Mouse (Mus musculus) forebrain, embryonic 10.5 days (tissue): Measurements from ENCODE around the gene Snai3. TPM values are rescaled to one million over a fixed set of nuclear protein-coding genes. Genes with fewer than 3 reads are reported as not detected.

Experiments
- DNase-seq: peaks from one replicate; pipeline ENCODE4 v3.0.0-alpha.2; 2017; ENCODE audit warnings: low spot score; ENCODE audit errors: extremely low spot score
- H3K27ac ChIP-seq: fragments of 300-500 bp; sonication (generic); 2 replicates; pipeline ENCODE4 v1.5.1; 2016; ENCODE audit warnings: mild to moderate bottlenecking
- H3K27me3 ChIP-seq: fragments of 300-500 bp; sonication (generic); 2 replicates; pipeline ENCODE4 v1.6.1; 2016; ENCODE audit warnings: mild to moderate bottlenecking; ENCODE audit not compliant: poor library complexity, severe bottlenecking
- H3K36me3 ChIP-seq: fragments of 300-500 bp; sonication (generic); replicated peaks from 2 replicates; pipeline ENCODE4 v1.6.1; 2016; ENCODE audit warnings: mild to moderate bottlenecking, moderate library complexity
- H3K4me1 ChIP-seq: fragments of 300-500 bp; sonication (generic); 2 replicates; pipeline ENCODE4 v1.6.1; 2016
- H3K4me3 ChIP-seq: fragments of 300-500 bp; sonication (generic); 2 replicates; pipeline ENCODE4 v1.5.1; 2016; ENCODE audit warnings: mild to moderate bottlenecking, moderate library complexity
- H3K9me3 ChIP-seq: fragments of 300-500 bp; sonication (generic); 2 replicates; pipeline ENCODE4 v1.6.1; 2016; ENCODE audit warnings: mild to moderate bottlenecking, moderate library complexity
- WGBS: fragments of 180-500 bp; shearing (Covaris S2); methylation state at CpG from one replicate; pipeline ENCODE4 v1.1.7; 2016; 5-methylcytosine and 5-hydroxymethylcytosine counted together
- polyA plus RNA-seq: library from polyadenylated mRNA; unstranded; fragments of >200 nt; fragmentation: Nextera tagmentation; extraction: Ambion mirVana; gene quantifications from 2 replicates; pipeline ENCODE4 v1.2.1, GENCODE M21; 2016

The Snai3 gene
- polyA plus RNA-seq, 1 experiment from 2014 or later, result 0.22 TPM

DNA sequence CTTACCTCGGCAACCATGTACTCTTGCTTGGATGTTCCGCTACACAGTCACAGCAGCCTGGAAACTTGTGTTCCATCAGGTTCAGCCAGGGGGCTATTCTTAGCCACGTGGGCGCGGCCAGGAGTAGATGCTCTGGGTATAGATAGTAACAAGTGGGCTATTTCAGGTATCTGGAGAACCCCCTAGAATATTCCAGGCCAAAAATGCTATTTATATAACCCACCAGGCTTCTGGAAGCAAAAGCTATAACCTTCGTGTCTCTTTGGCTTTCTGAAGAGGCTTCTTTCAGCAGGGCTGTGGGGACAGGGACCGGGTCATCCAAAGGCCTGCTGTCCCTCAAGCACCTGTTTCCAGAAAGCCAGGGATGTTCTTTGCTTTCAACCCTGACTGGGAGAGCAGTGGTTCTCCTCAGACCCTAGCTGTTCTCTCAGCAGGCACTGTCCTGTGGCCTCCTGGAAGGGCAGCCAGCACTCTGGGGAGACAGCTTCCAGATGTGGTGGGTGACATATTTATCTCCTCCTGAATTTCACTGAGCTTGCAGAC, 9.3 kb downstream of the Snai3 start:
- H3K36me3 ChIP-seq, result no peaks in the 10 kb centered on the region
- DNase-seq, result no peak
- peaks cover 6% of the 10 kb centered on the region; the same call in 1 of the 2 replicates for H3K27me3 ChIP-seq
- H3K4me3 ChIP-seq, result no peak overlapping the region
- no peaks in the 10 kb centered on the region; the same call in 1 of the 2 replicates for H3K4me1 ChIP-seq
- H3K9me3 ChIP-seq, result no peaks in the 10 kb centered on the region
- H3K27ac ChIP-seq, result no peak overlapping the region
- WGBS, result 86% methylated on average over 7 of the region's 7 CpGs

DNA sequence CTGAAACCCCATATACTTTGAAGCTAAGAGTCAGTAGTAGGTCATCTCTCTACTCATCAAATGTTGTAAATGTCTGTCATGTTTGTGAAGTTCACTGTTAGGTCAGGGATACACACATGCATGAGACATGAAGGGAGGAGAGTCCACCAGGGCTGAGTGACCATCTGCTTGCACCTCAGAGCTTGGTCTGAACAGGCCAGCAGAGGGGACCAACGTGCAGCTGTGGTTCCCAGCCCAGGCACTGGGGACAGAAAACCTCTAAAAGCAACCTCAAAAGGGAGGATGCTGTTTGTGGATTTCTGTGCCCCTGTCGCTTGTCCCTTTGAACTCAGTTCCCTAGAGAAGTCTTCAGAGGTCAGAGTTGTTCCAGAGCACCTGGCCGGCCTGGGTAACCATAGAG, 15.3 kb downstream of the Snai3 start:
- Histone ChIP-seq H3K27me3 (no peaks in the 10 kb centered on the region), H3K27ac (peak overlapping the region; percentile 20; the same call in 1 of the 2 replicates), H3K36me3 (peaks cover 2% of the 10 kb centered on the region; the same call in 1 of the 2 replicates), H3K9me3 (no peaks in the 10 kb centered on the region), H3K4me3 (no peak overlapping the region; the same call in 1 of the 2 replicates), H3K4me1 (peaks cover 31% of the 10 kb centered on the region)
- 71% methylated on average over 3 of the region's 3 CpGs for WGBS
- no peak for DNase-seq

DNA sequence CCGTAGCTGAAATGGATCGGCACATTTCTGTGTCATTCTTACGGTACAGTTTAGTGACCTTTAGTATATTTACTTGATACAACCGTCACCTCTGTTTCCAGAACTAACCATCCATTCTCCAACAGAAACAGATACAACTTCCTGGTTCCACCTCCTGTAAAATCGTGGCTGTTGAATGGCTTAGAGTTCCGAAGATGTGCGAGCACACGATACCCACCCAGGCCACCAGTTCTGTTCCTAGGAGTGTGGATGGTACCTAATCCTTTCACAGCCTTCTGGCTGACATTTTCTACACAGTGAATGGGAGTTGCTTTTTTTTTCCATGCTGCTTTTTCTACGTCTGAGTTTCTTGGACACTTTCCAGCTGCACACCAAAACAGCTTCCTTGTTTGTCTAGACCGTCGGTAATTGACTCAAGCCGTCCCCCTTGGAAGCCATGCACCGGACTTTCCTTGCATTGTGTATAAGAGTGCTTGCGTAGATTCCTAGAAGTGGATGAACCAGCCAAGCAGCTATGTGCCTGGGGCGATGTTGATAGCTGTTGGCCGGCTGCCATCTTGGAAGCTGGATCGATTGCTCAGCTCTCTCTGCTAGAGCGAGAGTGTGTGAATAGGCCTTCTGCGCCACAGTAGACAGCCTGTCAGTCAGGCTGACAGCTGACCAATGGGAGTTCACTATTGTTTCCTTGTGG, 16.3 kb downstream of the Snai3 start:
- DNase-seq, result peak; percentile 47
- H3K9me3 ChIP-seq, result no peaks in the 10 kb centered on the region
- H3K27me3 ChIP-seq, result no peaks in the 10 kb centered on the region
- peaks cover 31% of the 10 kb centered on the region for H3K4me1 ChIP-seq
- peaks cover 12% of the 10 kb centered on the region for H3K36me3 ChIP-seq
- 50% methylated on average over 19 of the region's 19 CpGs for WGBS
- H3K4me3 ChIP-seq, result peak overlapping the region; percentile 71
- peak overlapping the region; percentile 94 for H3K27ac ChIP-seq

DNA sequence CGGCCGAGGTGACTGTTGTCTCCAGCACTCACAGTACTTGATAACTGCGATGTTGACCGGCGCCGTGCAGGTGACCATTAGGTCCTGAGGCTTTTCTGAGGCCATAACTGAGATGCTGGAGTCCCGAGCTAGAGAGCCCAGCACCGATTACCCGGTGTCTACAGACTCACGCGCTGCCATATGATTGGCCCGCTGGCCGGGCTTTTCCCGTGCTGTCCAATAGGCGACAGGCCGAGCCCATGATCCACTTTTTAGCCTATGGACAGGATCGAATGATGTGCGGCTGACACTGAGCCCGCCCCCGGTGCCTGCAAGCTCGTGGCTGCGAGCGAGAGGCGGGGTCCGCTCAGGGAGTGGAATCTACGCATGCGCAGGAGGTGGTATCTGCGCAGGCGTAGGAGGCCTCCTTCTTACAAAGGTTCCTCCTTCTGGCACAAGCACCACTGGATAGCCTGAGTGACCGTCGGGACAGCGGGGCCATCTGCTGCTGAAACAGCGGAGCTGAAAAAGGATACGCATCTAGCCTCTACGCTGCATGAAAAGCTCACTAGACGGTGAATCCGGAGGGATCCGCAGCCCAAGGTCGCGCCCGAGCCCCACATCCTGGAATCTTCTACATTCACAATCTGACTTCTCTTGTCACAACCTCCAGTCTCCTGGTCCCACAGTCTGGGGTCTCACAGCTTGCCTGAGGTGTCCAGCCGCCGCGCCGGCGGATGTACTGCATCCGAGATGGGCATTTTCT, 17.1 kb downstream of the Snai3 start, which contains the start of gene Mvd:
TSS of gene Mvd (minus strand) at position 161 of the 745 bp plus-strand sequence.
- Histone ChIP-seq H3K9me3 (no peaks in the 10 kb centered on the region), H3K27ac (peak within 1 kb of the TSS; percentile 94), H3K4me3 (peak within 1 kb of the TSS; percentile 71), H3K36me3 (peaks cover 20% of the 10 kb centered on the region), H3K27me3 (no peaks in the 10 kb centered on the region), H3K4me1 (peaks cover 31% of the 10 kb centered on the region)
- WGBS, result under 1% methylated on average over 47 of the region's 47 CpGs
- DNase-seq, result peak; percentile 99

DNA sequence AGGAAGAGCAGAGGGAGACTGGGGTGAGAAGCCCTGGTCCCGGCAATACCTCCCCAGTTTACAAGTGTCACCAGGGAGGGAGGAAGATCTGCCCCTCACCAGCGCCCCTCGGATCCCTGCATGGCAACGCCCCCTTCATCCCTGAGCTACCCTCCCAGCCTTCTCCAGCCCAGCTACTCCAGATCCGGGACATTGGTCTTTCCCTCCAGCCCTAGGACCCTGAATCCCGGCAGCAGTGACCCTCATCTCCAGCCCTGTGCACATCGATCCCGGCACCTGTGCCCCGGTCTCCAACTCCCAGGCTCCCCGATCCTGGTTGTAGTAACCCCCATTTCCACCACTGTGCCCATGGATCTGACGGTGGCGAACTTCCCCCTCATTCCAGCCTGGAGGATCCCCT, 17.8 kb downstream of the Snai3 start:
- Histone ChIP-seq H3K27ac (peak overlapping the region; percentile 94), H3K27me3 (no peaks in the 10 kb centered on the region), H3K4me1 (peaks cover 33% of the 10 kb centered on the region), H3K4me3 (peak overlapping the region; percentile 71), H3K36me3 (peaks cover 27% of the 10 kb centered on the region), H3K9me3 (no peaks in the 10 kb centered on the region)
- DNase-seq, result no peak
- WGBS, result 1% methylated on average over 12 of the region's 12 CpGs

DNA sequence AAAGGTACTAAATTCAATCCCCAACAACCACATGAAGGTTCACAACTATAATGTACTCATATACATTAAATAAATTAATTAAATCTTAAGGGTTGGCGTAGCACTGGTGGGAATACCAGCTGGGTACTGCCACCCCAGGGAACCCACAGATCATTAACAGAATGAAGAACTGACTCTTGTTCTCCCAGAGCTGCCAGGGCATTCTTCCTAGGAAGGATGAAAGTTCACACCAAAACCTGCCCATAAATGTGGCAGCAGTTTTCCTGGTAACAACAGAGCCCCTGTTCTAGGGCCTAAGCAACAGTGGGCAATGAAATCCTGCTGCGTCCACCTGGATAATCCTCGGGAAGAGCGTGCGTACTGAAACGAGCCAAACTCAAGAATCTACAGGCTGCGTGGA, 18.2 kb downstream of the Snai3 start:
- Histone ChIP-seq H3K36me3 (peaks cover 31% of the 10 kb centered on the region), H3K4me3 (peak overlapping the region; percentile 71), H3K27me3 (no peaks in the 10 kb centered on the region), H3K4me1 (peaks cover 33% of the 10 kb centered on the region), H3K9me3 (no peaks in the 10 kb centered on the region), H3K27ac (peak overlapping the region; percentile 94)
- 22% methylated on average over 7 of the region's 7 CpGs for WGBS
- DNase-seq, result no peak

DNA sequence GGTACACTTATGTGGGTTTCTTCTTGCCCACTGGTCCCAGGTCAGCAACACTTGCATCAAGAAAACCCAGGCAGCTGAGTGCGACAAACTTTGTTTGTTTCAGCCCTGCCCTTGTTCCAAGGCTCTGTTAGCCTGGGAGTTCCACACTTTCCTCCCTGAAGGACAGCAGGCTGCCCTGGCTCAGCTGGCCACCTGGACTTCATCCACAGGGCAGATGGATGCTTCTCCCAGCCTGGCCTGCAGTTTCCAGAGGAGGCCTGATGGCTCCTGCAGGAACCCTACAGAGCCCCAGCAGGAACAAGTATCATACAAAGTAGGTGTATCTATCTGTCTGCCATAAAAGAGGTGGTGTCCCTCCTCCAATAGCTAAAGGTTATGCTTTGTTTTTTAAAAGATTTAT, 19.2 kb downstream of the Snai3 start:
- H3K4me3 ChIP-seq, result no peak overlapping the region; the same call in 1 of the 2 replicates
- 94% methylated on average over 1 of the region's 1 CpGs for WGBS
- no peaks in the 10 kb centered on the region for H3K9me3 ChIP-seq

DNA sequence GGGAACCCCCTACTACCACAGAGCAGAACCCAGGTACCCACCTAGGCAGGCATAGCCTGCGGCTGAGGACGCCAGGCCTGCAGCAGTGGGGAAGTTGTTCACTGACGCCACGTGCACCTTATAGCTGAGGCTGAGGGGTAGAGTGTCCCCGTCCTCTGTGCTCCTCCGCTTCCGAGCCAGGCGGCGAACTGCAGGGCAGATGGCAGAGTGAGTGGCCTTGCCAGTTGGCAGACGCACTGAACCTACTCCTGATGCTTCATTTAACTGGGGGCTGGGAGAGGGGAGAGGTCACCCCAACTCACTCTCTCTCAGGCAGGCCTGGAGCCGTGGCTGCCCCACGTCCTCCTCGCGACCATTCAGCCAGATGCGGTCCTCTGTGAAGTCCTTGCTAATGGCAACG, 21.2 kb downstream of the Snai3 start:
- Histone ChIP-seq H3K36me3 (peaks cover 61% of the 10 kb centered on the region), H3K4me3 (no peak overlapping the region), H3K9me3 (peaks cover 4% of the 10 kb centered on the region), H3K4me1 (peaks cover 15% of the 10 kb centered on the region), H3K27ac (no peak overlapping the region), H3K27me3 (no peaks in the 10 kb centered on the region; the same call in 1 of the 2 replicates)
- WGBS, result 95% methylated on average over 16 of the region's 16 CpGs
- DNase-seq, result no peak

More for the DNA sequence above, 19.2 kb downstream of the Snai3 start:
- peaks cover 41% of the 10 kb centered on the region for H3K36me3 ChIP-seq
- no peak overlapping the region for H3K27ac ChIP-seq
- DNase-seq, result no peak
- peaks cover 33% of the 10 kb centered on the region for H3K4me1 ChIP-seq
- no peaks in the 10 kb centered on the region; the same call in 1 of the 2 replicates for H3K27me3 ChIP-seq

DNA sequence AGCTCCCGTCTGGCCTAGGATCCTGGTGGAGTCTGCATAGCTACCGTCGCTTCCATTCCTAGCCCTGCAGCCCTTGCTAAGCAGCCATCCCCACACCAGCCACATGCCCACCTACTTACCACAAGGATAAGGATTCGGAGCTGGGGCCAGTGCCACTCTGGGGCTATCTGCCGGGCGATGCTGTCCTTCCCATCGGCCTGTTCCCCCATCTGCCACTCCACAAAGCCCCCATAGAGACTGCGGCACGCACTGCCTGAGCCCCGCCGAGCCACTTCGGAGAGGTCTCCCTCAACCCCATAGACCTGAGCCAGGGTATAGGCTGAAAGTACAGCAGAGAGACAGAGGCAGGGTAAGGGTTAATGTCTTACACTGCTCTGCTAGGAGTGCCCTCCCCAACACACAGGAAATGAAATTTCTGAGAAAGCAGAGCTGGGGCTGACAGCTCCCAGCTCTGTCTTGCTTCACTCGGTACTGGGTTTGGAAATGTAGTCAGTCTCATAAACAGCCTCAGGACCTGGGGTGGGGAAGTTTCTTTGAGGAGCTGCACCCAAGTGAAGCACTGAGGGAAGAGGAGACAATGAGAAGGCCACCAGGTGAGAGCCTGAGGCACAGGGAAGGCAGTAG, 22.7 kb downstream of the Snai3 start:
- Histone ChIP-seq H3K4me1 (peaks cover 19% of the 10 kb centered on the region), H3K9me3 (peaks cover 4% of the 10 kb centered on the region), H3K27ac (no peak overlapping the region), H3K36me3 (peaks cover 73% of the 10 kb centered on the region), H3K4me3 (no peak overlapping the region), H3K27me3 (no peaks in the 10 kb centered on the region; the same call in 1 of the 2 replicates)
- WGBS, result 93% methylated on average over 13 of the region's 13 CpGs
- DNase-seq, result no peak

DNA sequence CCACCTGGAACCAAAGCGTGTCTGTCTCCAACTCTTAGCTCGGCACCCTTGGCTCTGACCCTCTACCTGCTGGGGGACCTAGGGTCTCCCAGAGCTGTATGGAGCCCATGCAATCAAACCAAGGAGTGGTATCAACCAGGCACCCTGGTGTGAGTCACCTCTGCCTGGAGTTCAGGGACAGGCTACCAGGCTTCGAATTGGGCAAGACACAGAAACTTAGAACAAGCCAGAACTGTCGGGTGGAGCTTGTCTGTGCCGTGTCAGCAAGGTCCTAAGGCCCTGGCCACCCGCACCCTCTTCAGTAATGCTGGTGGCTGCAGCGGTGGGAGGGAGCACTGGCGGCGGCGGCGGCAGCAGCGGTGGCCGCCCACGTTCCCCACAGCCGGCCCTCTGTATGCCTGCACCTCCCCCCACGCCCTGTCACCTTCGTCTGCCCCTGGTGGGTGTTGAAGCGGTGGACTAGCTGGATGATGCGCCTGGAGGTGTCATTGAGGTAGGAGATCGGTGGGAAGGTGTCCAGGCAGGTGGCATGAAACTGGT, 23.9 kb downstream of the Snai3 start:
- H3K27ac ChIP-seq, result no peak overlapping the region
- peaks cover 73% of the 10 kb centered on the region for H3K36me3 ChIP-seq

DNA sequence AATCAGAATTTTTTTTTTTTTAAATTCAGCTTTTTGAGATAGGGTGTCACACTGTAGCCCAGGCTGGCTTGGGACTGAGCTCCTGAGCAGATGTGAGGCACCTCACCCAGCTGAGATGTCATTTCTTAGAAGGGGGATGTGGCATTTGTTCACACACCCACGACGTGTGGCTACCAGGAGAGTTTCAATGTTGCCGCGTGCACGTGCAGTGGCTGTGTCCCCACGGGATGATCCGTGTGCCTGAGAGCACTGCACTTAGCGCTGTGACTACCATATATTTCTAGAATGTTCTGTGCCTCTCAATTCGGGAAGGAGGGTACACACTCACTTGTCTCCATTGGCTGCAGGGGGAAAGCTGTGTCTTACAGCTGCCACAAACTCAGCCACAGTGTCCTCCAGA, 24.4 kb downstream of the Snai3 start:
- Histone ChIP-seq H3K9me3 (peaks cover 4% of the 10 kb centered on the region), H3K27ac (no peak overlapping the region), H3K4me1 (peaks cover 29% of the 10 kb centered on the region), H3K27me3 (peaks cover 11% of the 10 kb centered on the region; the same call in 1 of the 2 replicates), H3K4me3 (no peak overlapping the region), H3K36me3 (peaks cover 73% of the 10 kb centered on the region)
- no peak for DNase-seq
- WGBS, result 94% methylated on average over 9 of the region's 9 CpGs

More for the DNA sequence above, 23.9 kb downstream of the Snai3 start:
- no peak overlapping the region for H3K4me3 ChIP-seq
- H3K4me1 ChIP-seq, result peaks cover 24% of the 10 kb centered on the region
- DNase-seq, result no peak
- peaks cover 4% of the 10 kb centered on the region for H3K9me3 ChIP-seq
- peaks cover 6% of the 10 kb centered on the region; the same call in 1 of the 2 replicates for H3K27me3 ChIP-seq
- 91% methylated on average over 20 of the region's 20 CpGs for WGBS

DNA sequence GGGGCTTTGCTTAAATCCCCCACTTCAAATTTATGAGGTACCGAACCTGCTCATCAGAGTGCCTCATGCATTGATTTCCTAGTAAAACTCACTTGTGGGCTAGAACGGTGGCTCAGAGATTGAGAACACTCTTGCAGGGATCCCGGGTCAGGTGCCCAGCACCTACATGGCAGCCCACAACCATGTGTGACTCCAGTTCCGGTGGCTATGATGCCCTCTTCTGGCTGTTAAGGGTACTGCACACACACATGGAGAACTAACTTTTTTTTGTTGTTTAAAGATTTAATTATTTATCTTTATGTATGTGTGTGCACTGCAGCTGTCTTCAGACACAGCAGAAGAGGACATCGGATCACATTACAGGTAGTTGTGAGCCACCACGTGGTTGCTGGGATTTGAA, 25.2 kb downstream of the Snai3 start:
- H3K27me3 ChIP-seq, result peaks cover 14% of the 10 kb centered on the region; the same call in 1 of the 2 replicates
- DNase-seq, result no peak
- no peak overlapping the region for H3K27ac ChIP-seq
- peaks cover 34% of the 10 kb centered on the region for H3K4me1 ChIP-seq
- 91% methylated on average over 6 of the region's 6 CpGs for WGBS
- H3K4me3 ChIP-seq, result no peak overlapping the region
- H3K9me3 ChIP-seq, result peaks cover 4% of the 10 kb centered on the region
- peaks cover 73% of the 10 kb centered on the region for H3K36me3 ChIP-seq
